Comparison of ENCODE assay signal across 27 mouse cellular contexts in genomic region chr7:37572021-37572420, GRCm38 (mm10).
DNase-seq lines count a peak whose midpoint lies in the region; ATAC-seq and TF ChIP-seq lines count a peak whose summit lies in the region.
"Had no signal": no experiment of that assay in that cellular context is flagged by ENCODE, and none has a peak within 500 bp of the region (broad histone marks: within the 10 kb centered on the region; RNA-seq: fewer than 3 reads in every experiment).

No protein-coding gene starts in this region.

- TF ChIP-seq CTCF in cerebellum, adult 2 months (IDR thresholded peaks at IDR 0.05; ENCODE audit: borderline replicate concordance, insufficient read depth, low read depth, low read length) = no peak
- TF ChIP-seq CTCF in heart, adult 2 months (IDR thresholded peaks at IDR 0.05) = no peak
- TF ChIP-seq CTCF in stomach, postnatal 0 days (IDR thresholded peaks at IDR 0.05; ENCODE audit: low read depth) = no peak

- intact Hi-C loops in heart, adult 2 months (cut with DNase I) = no loop called here

- ATAC-seq in heart, embryonic 12.5 days (ENCODE audit: insufficient number of reproducible peaks, low FRiP score) = no peak
- ATAC-seq in stomach, postnatal 0 days (ENCODE audit: low FRiP score, low TSS enrichment) = no peak
- ATAC-seq: activated CD4-positive, CD25-positive, alpha-beta regulatory T cell, adult 4 months; forebrain, embryonic 13.5 days; hindbrain, postnatal 0 days; intestine, embryonic 15.5 days; midbrain, embryonic 15.5 days had no signal

- no peaks in the 10 kb centered on the region for H3K79me2 ChIP-seq in heart, adult 2 months (replicated peaks; ENCODE audit: control insufficient read depth, insufficient read depth, low read length)

- TF ChIP-seq POLR2A in cerebellum, adult 2 months (IDR thresholded peaks at IDR 0.05; ENCODE audit: borderline replicate concordance, insufficient read depth, low read length) = no peak
- TF ChIP-seq POLR2A in heart, adult 2 months (IDR thresholded peaks at IDR 0.05; ENCODE audit: insufficient read depth, low read depth, low read length) = no peak

- no peak overlapping the region for H3K4me2 ChIP-seq in heart, embryonic 12.5 days
- H3K4me2 ChIP-seq in stomach, postnatal 0 days (replicated peaks; ENCODE audit: low read depth) = no peak overlapping the region
- H3K4me2 ChIP-seq: embryonic facial prominence, embryonic 15.5 days; forebrain, embryonic 13.5 days; hindbrain, embryonic 12.5 days; intestine, embryonic 15.5 days; limb, embryonic 13.5 days; liver, embryonic 11.5 days; lung, embryonic 15.5 days; midbrain, embryonic 15.5 days; neural tube, embryonic 15.5 days had no signal

- peaks cover 17% of the 10 kb centered on the region for H3K4me1 ChIP-seq in cerebellum, adult 2 months (ENCODE audit: control insufficient read depth, insufficient read depth, low read length)
- no peaks in the 10 kb centered on the region for H3K4me1 ChIP-seq in heart, adult 2 months (ENCODE audit: control insufficient read depth, insufficient read depth, low read length)
- no peaks in the 10 kb centered on the region; the same call in 1 of the 2 replicates for H3K4me1 ChIP-seq in heart, embryonic 12.5 days (replicated peaks)
- H3K4me1 ChIP-seq in stomach, postnatal 0 days (replicated peaks; ENCODE audit: control insufficient read depth, insufficient read depth) = no peaks in the 10 kb centered on the region
- H3K4me1 ChIP-seq: embryonic facial prominence, embryonic 15.5 days; intestine, embryonic 15.5 days had no signal

- TF ChIP-seq EP300 in heart, adult 2 months (IDR thresholded peaks at IDR 0.05; ENCODE audit: insufficient read depth, low read depth, low read length) = no peak
- TF ChIP-seq EP300 in stomach, postnatal 0 days (optimal IDR thresholded peaks at IDR 0.05) = no peak

- H3K36me3 ChIP-seq in heart, adult 2 months (ENCODE audit: control insufficient read depth, insufficient read depth, low read length) = no peaks in the 10 kb centered on the region
- H3K36me3 ChIP-seq in heart, embryonic 12.5 days = no peaks in the 10 kb centered on the region
- H3K36me3 ChIP-seq in stomach, postnatal 0 days (ENCODE audit: control insufficient read depth, insufficient read depth, low read length) = no peaks in the 10 kb centered on the region
- H3K36me3 ChIP-seq: embryonic facial prominence, embryonic 15.5 days; intestine, embryonic 15.5 days; limb, embryonic 13.5 days; lung, embryonic 15.5 days; midbrain, embryonic 15.5 days; neural tube, embryonic 15.5 days had no signal

- H3K9me3 ChIP-seq in heart, embryonic 12.5 days (replicated peaks) = no peaks in the 10 kb centered on the region
- H3K9me3 ChIP-seq in stomach, postnatal 0 days (ENCODE audit: control insufficient read depth, low read length) = no peaks in the 10 kb centered on the region
- H3K9me3 ChIP-seq: embryonic facial prominence, embryonic 10.5 days; embryonic facial prominence, embryonic 15.5 days; forebrain, embryonic 13.5 days; hindbrain, embryonic 12.5 days; intestine, embryonic 15.5 days; limb, embryonic 13.5 days; lung, embryonic 15.5 days; midbrain, embryonic 10.5 days; midbrain, embryonic 15.5 days; neural tube, embryonic 15.5 days had no signal

- no peak overlapping the region for H3K27ac ChIP-seq in cerebellum, adult 2 months (ENCODE audit: insufficient read depth, low read length)
- H3K27ac ChIP-seq in heart, adult 2 months = no peak overlapping the region
- no peak overlapping the region for H3K27ac ChIP-seq in heart, embryonic 12.5 days (ENCODE audit: poor library complexity, severe bottlenecking)
- no peak overlapping the region for H3K27ac ChIP-seq in stomach, postnatal 0 days (replicated peaks)
- H3K27ac ChIP-seq: embryonic facial prominence, embryonic 10.5 days; embryonic facial prominence, embryonic 15.5 days; forebrain, embryonic 13.5 days; hindbrain, embryonic 12.5 days; hindbrain, postnatal 0 days; intestine, embryonic 15.5 days; limb, embryonic 13.5 days; lung, embryonic 15.5 days; midbrain, embryonic 15.5 days; neural tube, embryonic 15.5 days had no signal

- H3K4me3 ChIP-seq in cerebellum, adult 2 months (replicated peaks; ENCODE audit: insufficient read depth, low read depth, low read length) = no peak overlapping the region
- H3K4me3 ChIP-seq in heart, adult 2 months = no peak overlapping the region
- H3K4me3 ChIP-seq in heart, embryonic 12.5 days = no peak overlapping the region
- no peak overlapping the region for H3K4me3 ChIP-seq in stomach, postnatal 0 days (ENCODE audit: low read depth, low read length)
- H3K4me3 ChIP-seq: embryonic facial prominence, embryonic 10.5 days; embryonic facial prominence, embryonic 15.5 days; forebrain, embryonic 13.5 days; hindbrain, embryonic 12.5 days; intestine, embryonic 15.5 days; limb, embryonic 13.5 days; lung, embryonic 15.5 days; midbrain, embryonic 10.5 days; midbrain, embryonic 15.5 days; neural tube, embryonic 15.5 days had no signal

- H3K9ac ChIP-seq in heart, adult 2 months (ENCODE audit: low read depth, low read length) = no peak overlapping the region
- no peak overlapping the region for H3K9ac ChIP-seq in heart, embryonic 12.5 days
- no peak overlapping the region for H3K9ac ChIP-seq in stomach, postnatal 0 days (ENCODE audit: low read length)
- H3K9ac ChIP-seq: embryonic facial prominence, embryonic 15.5 days; forebrain, embryonic 13.5 days; hindbrain, embryonic 12.5 days; intestine, embryonic 15.5 days; limb, embryonic 13.5 days; lung, embryonic 15.5 days; midbrain, embryonic 15.5 days; neural tube, embryonic 15.5 days had no signal

- peak; percentile 30 for DNase-seq in adrenal gland, postnatal 10 days
- DNase-seq in adrenal gland, adult 2 months = no peak
- DNase-seq in cerebellum, adult 2 months = peak; percentile 29 to 55
- DNase-seq in cerebellum, adult 9-10 months = no peak
- peak; percentile 38 to 65 for DNase-seq in heart, adult 2 months
- no peak for DNase-seq in gastrocnemius, adult 18-20 months (ENCODE audit: low spot score)
- DNase-seq in stomach, postnatal 0 days (ENCODE audit: low spot score) = no peak
- DNase-seq: adrenal gland, adult 8-10 months; kidney, adult 2 months; kidney, postnatal 36 days; retina, postnatal 1 day; right cerebral cortex, postnatal 14 days had no signal

- no peaks in the 10 kb centered on the region for H3K27me3 ChIP-seq in cerebellum, adult 2 months (ENCODE audit: control insufficient read depth, insufficient read depth, low read length)
- H3K27me3 ChIP-seq in heart, adult 2 months (ENCODE audit: control insufficient read depth, insufficient read depth, low read length) = no peaks in the 10 kb centered on the region
- peaks cover 9% of the 10 kb centered on the region for H3K27me3 ChIP-seq in heart, embryonic 12.5 days (replicated peaks)
- H3K27me3 ChIP-seq in stomach, postnatal 0 days (ENCODE audit: control insufficient read depth, insufficient read depth, low read length) = no peaks in the 10 kb centered on the region
- H3K27me3 ChIP-seq: CH12.LX; embryonic facial prominence, embryonic 15.5 days; hindbrain, embryonic 12.5 days; intestine, embryonic 15.5 days; limb, embryonic 13.5 days; lung, embryonic 15.5 days; midbrain, embryonic 15.5 days; neural tube, embryonic 15.5 days had no signal

- WGBS in cerebellum, adult 2 months = 53% methylated on average over 7 of the region's 7 CpGs
- 64% methylated on average over 7 of the region's 7 CpGs for WGBS in heart, adult 2 months
- 78% methylated on average over 7 of the region's 7 CpGs for WGBS in heart, embryonic 12.5 days
- WGBS in stomach, postnatal 0 days = 79% methylated on average over 7 of the region's 7 CpGs

Comparison
In these comparisons a context has a peak if more than half of its experiments do, and no peak if none do; other contexts are left out.
1. DNase-seq: peak in adrenal gland, postnatal 10 days (single experiment), cerebellum, adult 2 months (2 of 2) and heart, adult 2 months (2 of 2); none in adrenal gland, adult 2 months (single experiment), cerebellum, adult 9-10 months (single experiment), gastrocnemius, adult 18-20 months (single experiment) and stomach, postnatal 0 days (single experiment).